Mouse (Mus musculus) limb, embryonic 14.5 days (tissue): ENCODE data around the gene Tas1r1. TPM values are rescaled to one million over a fixed set of nuclear protein-coding genes. Genes with fewer than 3 reads are reported as not detected.
A peak's percentile ranks its signal among the peaks of the same experiment; 100 is the strongest.
"Not testable (repeated sequence)": the region's sequence is repeated elsewhere in the genome, so short reads cannot be mapped to it uniquely, and the experiment has no call there.

Experiments
- ATAC-seq: fragments of 200-750 bp; cut with Nextera tagmentation; 2 replicates; pipeline ENCODE4 v1.8.0; 2017; ENCODE audit warnings: low read depth, moderate number of reproducible peaks, moderate TSS enrichment; ENCODE audit not compliant: low FRiP score
- DNase-seq: peaks from one replicate; pipeline ENCODE4 v3.0.0-alpha.2; 2015; ENCODE audit warnings: low spot score
- H3K27ac ChIP-seq: fragments of 300-500 bp; sonication (generic); replicated peaks from 2 replicates; pipeline ENCODE4 v1.5.1; 2014; ENCODE audit warnings: low read depth, mild to moderate bottlenecking, low read length, moderate library complexity, mixed read lengths
- H3K27me3 ChIP-seq: fragments of 300-500 bp; sonication (generic); 2 replicates; pipeline ENCODE4 v1.6.1; 2014; ENCODE audit warnings: low read length, mixed read lengths; ENCODE audit not compliant: control insufficient read depth, insufficient read depth
- H3K36me3 ChIP-seq: fragments of 300-500 bp; sonication (generic); 2 replicates; pipeline ENCODE4 v1.6.1; 2014; ENCODE audit warnings: mild to moderate bottlenecking, low read length, moderate library complexity, mixed read lengths; ENCODE audit not compliant: control insufficient read depth, insufficient read depth
- H3K4me1 ChIP-seq: fragments of 300-500 bp; sonication (generic); 2 replicates; pipeline ENCODE4 v1.6.1; 2014; ENCODE audit warnings: antibody characterized with exemption, low read length, mixed read lengths; ENCODE audit not compliant: control insufficient read depth, insufficient read depth
- H3K4me2 ChIP-seq: fragments of 300-500 bp; sonication (generic); replicated peaks from 2 replicates; pipeline ENCODE4 v1.6.1; 2014; ENCODE audit warnings: low read depth, mild to moderate bottlenecking, low read length, moderate library complexity; ENCODE audit not compliant: severe bottlenecking
- H3K4me3 ChIP-seq: fragments of 300-500 bp; sonication (generic); replicated peaks from 2 replicates; pipeline ENCODE4 v1.5.1; 2014; ENCODE audit warnings: low read length
- H3K9ac ChIP-seq: fragments of 300-500 bp; sonication (generic); 2 replicates; pipeline ENCODE4 v1.6.1; 2014; ENCODE audit warnings: mild to moderate bottlenecking, low read depth, low read length, moderate library complexity; ENCODE audit not compliant: severe bottlenecking
- H3K9me3 ChIP-seq: fragments of 300-500 bp; sonication (generic); 2 replicates; pipeline ENCODE4 v1.6.1; 2016; ENCODE audit warnings: low read length; ENCODE audit not compliant: control insufficient read depth
- POLR2A ChIP-seq: fragments of 200-500 bp; IDR thresholded peaks from 2 replicates; pipeline ENCODE4 v1.8.0; 2012; ENCODE audit warnings: inconsistent platforms, mild to moderate bottlenecking, moderate library complexity, borderline replicate concordance; ENCODE audit not compliant: insufficient read depth, insufficient read length; ENCODE audit errors: extremely low read depth
- WGBS: fragments of 180-500 bp; shearing (Covaris S2); extraction: QIAGEN DNeasy Blood & Tissue Kit; methylation state at CpG from one replicate; pipeline ENCODE4 v1.1.7; 2014; 5-methylcytosine and 5-hydroxymethylcytosine counted together
- polyA plus RNA-seq, 2 experiments: library from polyadenylated mRNA; depleted of rRNA in 1 of 2; stranded (reverse) in 1 of 2; unstranded in 1 of 2; fragments of >200 nt; fragmentation: Nextera tagmentation in 1 of 2; extraction: Ambion mirVana in 1 of 2; gene quantifications; 2 replicates each; pipeline versions ENCODE4 v1.2.1 to v1.2.3; 2012 to 2014

The Tas1r1 gene
- polyA plus RNA-seq, 2 experiments: 1.0 to 1.3 TPM

GRCm38 (mm10) chr4:152043171-152043570, 4.8 kb upstream of the Tas1r1 start:
- H3K36me3 ChIP-seq: peaks cover 71% of the 10 kb centered on the region

GRCm38 (mm10) chr4:152041924-152042641, 3.7 kb upstream of the Tas1r1 start:
- no peaks in the 10 kb centered on the region for H3K9me3 ChIP-seq
- TF ChIP-seq POLR2A: no peak
- H3K4me3 ChIP-seq: no peak overlapping the region
- no peak overlapping the region for H3K9ac ChIP-seq
- ATAC-seq (no peak), DNase-seq (no peak)
- H3K27me3 ChIP-seq: no peaks in the 10 kb centered on the region
- WGBS: 95% methylated on average over 22 of the region's 22 CpGs
- peaks cover 9% of the 10 kb centered on the region for H3K4me1 ChIP-seq
- H3K36me3 ChIP-seq: peaks cover 60% of the 10 kb centered on the region
- no peak overlapping the region for H3K27ac ChIP-seq
- no peak overlapping the region for H3K4me2 ChIP-seq

More at GRCm38 (mm10) chr4:152043171-152043570, 4.8 kb upstream of the Tas1r1 start:
- Histone ChIP-seq H3K4me2 (no peak overlapping the region), H3K27ac (no peak overlapping the region), H3K4me1 (peaks cover 9% of the 10 kb centered on the region), H3K9ac (no peak overlapping the region), H3K9me3 (no peaks in the 10 kb centered on the region), H3K4me3 (no peak overlapping the region), H3K27me3 (no peaks in the 10 kb centered on the region)
- no peak for DNase-seq
- no peak for ATAC-seq
- 86% methylated on average over 3 of the region's 3 CpGs for WGBS
- TF ChIP-seq POLR2A: no peak

GRCm38 (mm10) chr4:152039831-152040310, 1.5 kb upstream of the Tas1r1 start:
- no peak for TF ChIP-seq POLR2A
- Histone ChIP-seq H3K9me3 (no peaks in the 10 kb centered on the region), H3K27me3 (no peaks in the 10 kb centered on the region), H3K4me3 (peak overlapping the region; percentile 98), H3K9ac (peak overlapping the region; percentile 85), H3K27ac (0 out of 2 replicates have a peak overlapping the region, but pooled peaks have one; percentile 19), H3K36me3 (peaks cover 40% of the 10 kb centered on the region), H3K4me2 (peak overlapping the region; percentile 81), H3K4me1 (peaks cover 9% of the 10 kb centered on the region)
- ATAC-seq (no peak), DNase-seq (no peak)
- 3% methylated on average over 25 of the region's 25 CpGs for WGBS

GRCm38 (mm10) chr4:152038985-152039830, 840 bp upstream of the Tas1r1 start, which contains the start of gene Nol9:
TSS of gene Nol9 (plus strand) at chr4:152039321.
- ATAC-seq (peak; percentile 92), DNase-seq (peak; percentile 85)
- Histone ChIP-seq H3K27me3 (no peaks in the 10 kb centered on the region), H3K36me3 (peaks cover 34% of the 10 kb centered on the region), H3K9me3 (no peaks in the 10 kb centered on the region), H3K4me3 (peak within 1 kb of the TSS; percentile 98), H3K9ac (peak within 1 kb of the TSS; percentile 85), H3K4me1 (peaks cover 9% of the 10 kb centered on the region), H3K27ac (0 out of 2 replicates have a peak within 1 kb of the TSS, but pooled peaks have one; percentile 19), H3K4me2 (peak within 1 kb of the TSS; percentile 81)
- peak; percentile 73; the same call in 1 of the 2 replicates for TF ChIP-seq POLR2A
- under 1% methylated on average over 41 of the region's 86 CpGs for WGBS

GRCm38 (mm10) chr4:152036464-152036863, 1.9 kb downstream of the Tas1r1 start:
- WGBS: 88% methylated on average over 6 of the region's 6 CpGs
- not testable (repeated sequence) for H3K4me3 ChIP-seq, H3K4me1 ChIP-seq, DNase-seq, H3K36me3 ChIP-seq, H3K27ac ChIP-seq, ATAC-seq, H3K4me2 ChIP-seq, H3K9me3 ChIP-seq, H3K9ac ChIP-seq, H3K27me3 ChIP-seq
